Mouse (Mus musculus): Measurements from ENCODE around the gene Prkcq.

GRCm38 (mm10) chr2:11322396-11322795, 150.5 kb downstream of the Prkcq start:
- TF ChIP-seq CTCF (conservative IDR thresholded peaks at IDR 0.05; ENCODE audit: low read length) (no peak), POU5F1 (IDR thresholded peaks at IDR 0.05; ENCODE audit: borderline replicate concordance, low read length) (no peak), NANOG (IDR thresholded peaks at IDR 0.05; ENCODE audit: borderline replicate concordance, low read length) (no peak)
